Mouse (Mus musculus) lung, postnatal 25 days (tissue): ENCODE measurements around the gene Olfr766-ps1.
"Not testable (repeated sequence)": the region's sequence is repeated elsewhere in the genome, so short reads cannot be mapped to it uniquely, and the experiment has no call there.

Experiments used
- DNase-seq: peaks from one replicate; pipeline ENCODE4 v3.0.0; 2022; ENCODE audit warnings: low spot score

The Olfr766-ps1 gene

DNA sequence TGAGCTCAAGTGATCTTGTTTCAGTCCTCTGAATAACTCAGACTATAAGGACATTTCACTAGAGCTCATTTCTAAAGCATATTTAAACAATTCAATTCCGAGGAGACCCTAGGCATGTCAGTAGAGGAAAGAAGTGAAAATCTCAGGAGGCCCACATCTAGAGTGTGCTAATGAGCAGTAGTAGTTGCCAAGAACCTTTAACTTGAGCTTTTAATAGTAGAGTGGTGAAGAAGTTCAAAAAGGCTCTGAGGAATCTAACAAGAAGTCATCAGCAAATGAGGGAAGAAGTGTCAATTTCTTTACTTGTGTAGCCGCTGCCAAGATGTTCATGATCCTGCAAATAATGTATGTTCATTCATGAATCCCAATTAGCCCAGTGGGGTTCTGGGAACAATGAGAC lies at the start of gene Olfr766-ps1:
Gene Olfr766-ps1, minus strand, starts transcription at position 101 of the 400 bp plus-strand sequence.
- DNase-seq, result no peak

DNA sequence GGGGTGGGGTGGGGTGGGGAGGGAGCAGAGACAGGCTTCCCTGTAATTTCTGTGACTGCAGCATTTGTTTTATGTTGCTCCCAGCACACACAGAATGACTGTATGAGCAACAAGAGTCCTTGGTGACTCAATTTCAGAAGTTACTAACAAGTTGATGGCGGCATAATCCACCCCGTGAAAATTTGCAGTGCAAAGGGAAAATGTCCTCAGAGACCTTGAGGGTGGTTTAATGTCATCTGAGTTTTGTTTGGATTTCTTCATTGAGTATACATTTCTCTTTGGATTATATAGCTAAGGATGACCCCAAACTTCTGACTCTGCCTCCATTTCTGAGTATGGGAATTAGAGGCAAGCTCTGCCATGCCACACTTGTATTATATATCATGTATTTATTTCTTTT lies 49.0 kb upstream of the Olfr766-ps1 start, which contains the start of gene Olfr769:
Gene Olfr769, minus strand, starts transcription at position 101 of the 400 bp plus-strand sequence.
- DNase-seq, result no peak

DNA sequence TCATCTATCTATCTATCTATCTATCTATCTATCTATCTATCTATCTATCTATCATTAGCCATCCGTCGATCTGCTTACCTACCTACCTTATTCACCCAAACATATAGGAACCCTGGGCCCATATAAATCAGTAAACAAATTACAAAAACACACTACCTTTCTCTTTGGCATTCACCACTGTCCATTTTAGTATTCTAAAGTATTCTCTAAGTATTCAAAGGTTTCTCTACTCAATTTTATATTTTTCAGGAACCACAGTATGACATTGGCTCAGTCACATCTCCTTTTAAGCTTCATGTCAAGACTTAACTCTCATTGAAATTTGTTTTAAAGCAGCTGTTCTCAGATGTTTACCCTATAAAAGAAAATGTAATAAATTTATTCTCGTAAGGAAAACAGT lies 46.4 kb upstream of the Olfr766-ps1 start:
- no peak for DNase-seq

DNA sequence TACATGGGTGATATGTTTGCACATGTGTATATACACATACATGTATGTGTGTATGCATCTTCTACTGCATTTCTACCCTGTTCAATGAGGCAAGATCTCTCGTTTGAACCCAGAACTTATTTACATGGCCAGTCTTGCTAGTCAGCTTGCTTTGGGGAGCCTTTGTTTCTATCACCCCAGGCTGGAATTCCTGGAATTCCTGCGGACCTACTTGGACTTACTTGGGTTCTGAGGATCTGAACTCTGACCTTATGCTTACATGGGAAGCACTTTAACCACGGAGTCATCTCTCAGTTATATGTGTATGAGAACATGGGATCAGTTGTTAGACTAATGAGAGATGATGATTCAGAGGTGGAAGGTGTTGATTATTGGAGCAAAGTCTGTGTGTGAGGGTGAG lies 32.5 kb upstream of the Olfr766-ps1 start:
- DNase-seq, result no peak

DNA sequence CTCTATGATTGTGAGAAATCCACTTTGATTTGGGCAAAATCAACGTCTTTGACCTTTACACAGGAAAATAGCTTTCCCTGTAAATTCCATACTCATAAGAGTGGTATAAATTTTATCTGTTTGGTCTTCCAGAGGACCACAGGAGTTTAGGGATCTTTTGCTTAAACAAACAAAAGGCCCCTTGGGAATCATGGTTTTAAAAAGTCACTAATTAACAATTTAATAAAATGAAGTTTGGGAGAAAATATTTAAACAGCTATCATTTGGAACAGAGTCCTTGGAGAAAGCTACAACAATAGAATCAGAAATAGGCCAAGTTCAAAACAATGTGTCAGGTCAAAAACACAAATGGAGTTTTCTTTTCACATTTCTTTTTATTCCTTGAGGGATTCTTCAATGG lies 30.5 kb upstream of the Olfr766-ps1 start, which contains the start of gene Olfr768:
Gene Olfr768, minus strand, starts transcription at position 101 of the 400 bp plus-strand sequence.
- DNase-seq, result no peak

DNA sequence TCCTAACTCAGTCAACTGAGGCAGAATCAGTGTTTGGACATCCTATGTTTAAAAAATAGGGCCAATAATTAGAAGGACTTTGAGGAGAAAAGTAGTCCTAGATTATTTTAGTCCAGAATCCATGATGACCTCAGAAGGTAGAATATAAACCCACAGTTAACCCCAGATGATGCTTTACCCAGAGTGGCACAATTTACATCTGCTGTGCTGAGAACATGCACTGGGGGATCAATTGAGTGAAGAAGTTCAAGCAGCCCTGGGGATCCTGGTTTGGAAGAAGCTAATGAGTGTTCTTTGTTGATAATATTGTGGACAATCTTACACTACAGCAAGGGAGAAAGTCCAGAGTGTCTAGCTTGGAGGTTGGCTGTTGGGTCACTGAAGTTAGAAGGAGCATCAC lies 14.0 kb upstream of the Olfr766-ps1 start, which contains the start of gene Olfr767:
Gene Olfr767, minus strand, starts transcription at position 101 of the 400 bp plus-strand sequence.
- not testable (repeated sequence) for DNase-seq

DNA sequence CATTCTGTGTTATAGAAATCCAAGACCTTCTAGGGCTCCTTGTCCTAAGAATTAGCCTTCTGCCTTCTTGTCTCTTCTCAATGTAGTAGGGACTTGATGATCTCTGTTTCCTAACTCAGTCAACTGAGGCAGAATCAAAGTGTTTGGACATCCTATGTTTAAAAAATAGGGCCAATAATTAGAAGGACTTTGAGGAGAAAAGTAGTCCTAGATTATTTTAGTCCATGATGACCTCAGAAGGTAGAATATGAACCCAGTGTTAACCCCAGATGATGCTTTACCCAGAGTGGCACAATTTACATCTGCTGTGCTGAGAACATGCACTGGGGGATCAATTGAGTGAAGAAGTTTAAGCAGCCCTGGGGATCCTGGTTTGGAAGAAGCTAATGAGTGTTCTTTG lies 18.9 kb downstream of the Olfr766-ps1 start, which contains the start of gene Olfr765:
Gene Olfr765, minus strand, starts transcription at position 101 of the 400 bp plus-strand sequence.
- not testable (repeated sequence) for DNase-seq

DNA sequence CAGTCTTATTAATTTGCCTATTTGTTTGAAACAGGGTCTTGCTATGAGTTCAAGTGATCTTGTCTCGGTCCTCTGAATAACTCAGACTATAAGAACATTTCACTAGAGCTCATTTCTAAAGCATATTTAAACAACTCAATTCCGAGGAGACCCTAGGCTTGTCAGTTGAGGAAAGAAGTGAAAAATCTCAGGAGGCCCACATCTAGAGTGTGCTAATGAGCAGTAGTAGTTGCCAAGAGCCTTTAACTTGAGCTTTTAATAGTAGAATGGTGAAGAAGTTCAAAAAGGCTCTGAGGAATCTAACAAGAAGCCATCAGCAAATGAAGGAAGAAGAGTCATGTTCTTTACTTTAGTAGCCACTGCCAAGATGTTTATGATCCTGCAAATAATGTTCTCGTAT lies 29.0 kb downstream of the Olfr766-ps1 start, which contains the start of gene Olfr764-ps1:
Gene Olfr764-ps1, minus strand, starts transcription at position 101 of the 400 bp plus-strand sequence.
- no peak for DNase-seq

DNA sequence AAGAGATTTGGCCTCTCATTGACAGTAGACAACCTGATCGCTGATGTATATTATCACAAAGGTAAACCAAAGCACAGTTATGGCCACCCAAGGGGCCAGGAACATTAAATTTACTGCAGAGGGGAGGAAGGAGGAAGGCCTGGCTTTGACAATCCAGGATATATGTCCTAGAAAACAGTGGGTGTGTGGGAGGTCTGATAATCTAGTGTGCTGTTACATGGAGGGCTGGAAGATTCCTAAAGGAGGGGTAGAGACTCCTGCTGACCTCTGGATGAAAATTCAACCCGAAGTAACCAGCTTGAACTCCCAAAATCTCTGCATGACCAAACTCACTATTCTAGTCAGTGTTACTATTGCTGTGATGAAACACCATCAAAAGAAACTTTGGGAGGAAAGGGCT lies 40.4 kb downstream of the Olfr766-ps1 start:
- DNase-seq, result no peak

DNA sequence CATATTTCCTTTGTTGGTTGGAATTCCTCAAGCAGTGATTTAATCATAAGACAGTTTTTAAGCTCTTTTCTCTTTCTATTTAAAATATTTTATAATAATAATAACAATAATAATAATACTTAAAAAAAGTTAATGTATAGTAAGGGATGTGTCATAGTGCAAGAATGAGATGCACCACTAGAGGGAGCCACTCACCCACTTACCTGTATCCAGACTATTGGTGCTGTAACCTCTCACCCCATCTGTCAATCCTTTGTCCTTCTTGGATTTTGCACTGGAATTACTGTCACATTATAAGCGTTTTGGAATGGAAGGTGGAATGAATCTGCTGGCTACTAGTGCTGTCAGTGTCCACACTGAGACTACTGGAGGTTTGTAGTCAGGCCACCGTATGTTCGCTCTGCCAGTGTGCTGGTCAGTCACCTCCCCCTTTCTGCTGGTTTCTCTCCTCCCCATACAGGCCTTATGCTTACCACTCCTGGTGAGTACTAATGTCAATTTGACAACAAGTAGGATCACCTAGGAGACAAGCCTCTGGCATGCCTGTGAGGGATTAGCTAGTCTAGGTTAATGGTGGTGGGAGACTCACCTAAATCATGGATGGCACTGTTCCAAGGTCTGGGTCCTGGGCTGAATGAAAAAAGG lies 42.6 kb downstream of the Olfr766-ps1 start:
- DNase-seq, result peak; percentile 2

DNA sequence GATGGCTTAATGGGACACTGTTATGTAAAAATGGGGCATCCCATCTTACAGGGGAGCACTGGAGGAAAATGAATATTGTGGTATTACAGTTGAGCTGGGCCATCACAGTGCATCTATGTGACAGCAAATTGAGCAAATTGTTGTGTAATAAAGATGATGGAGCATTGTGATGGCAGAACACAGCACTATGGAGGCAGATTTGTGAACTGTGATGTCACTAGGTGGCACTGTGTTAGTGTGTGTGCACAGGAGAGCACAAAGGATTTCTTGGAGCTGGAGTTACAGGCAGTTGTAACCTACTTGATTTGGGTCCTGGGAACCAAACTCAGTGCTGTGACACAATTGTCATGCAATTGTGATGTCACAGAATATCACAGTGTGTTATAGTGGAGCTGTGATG lies 45.5 kb downstream of the Olfr766-ps1 start:
- DNase-seq, result no peak

DNA sequence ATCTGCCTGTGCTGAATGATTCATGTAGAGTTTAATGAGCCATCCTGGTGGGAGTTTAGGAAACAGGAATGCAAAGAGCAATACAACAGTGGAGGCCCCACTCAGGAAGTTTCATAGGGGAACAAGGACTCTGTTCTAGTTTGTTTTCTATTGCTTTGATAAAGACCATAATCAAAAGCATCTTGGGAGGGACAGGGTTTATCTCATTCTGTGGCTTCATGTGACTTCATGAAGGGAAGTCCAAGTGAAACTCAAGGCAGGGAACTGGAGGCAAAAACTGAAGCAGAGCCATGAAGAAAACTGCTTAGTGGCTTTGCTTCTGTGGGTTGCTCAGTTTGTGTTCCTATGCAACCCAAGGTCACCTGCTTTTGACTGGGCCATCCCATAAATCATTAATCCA lies 54.3 kb downstream of the Olfr766-ps1 start:
- DNase-seq, result no peak
